Mouse (Mus musculus): Measurements from ENCODE around the gene Sell. TPM values are rescaled to one million over a fixed set of nuclear protein-coding genes. Genes with fewer than 3 reads are reported as not detected.

Gene Sell
- polyA plus RNA-seq, 1 experiment from 2014 or later, result 0.23 TPM

- no peaks in the 10 kb centered on the region for H3K27me3 ChIP-seq (replicated peaks; ENCODE audit: control insufficient read depth, insufficient read depth, low read length)
- H3K9me3 ChIP-seq (ENCODE audit: control insufficient read depth), result no peaks in the 10 kb centered on the region
- H3K4me3 ChIP-seq (ENCODE audit: low read depth, low read length), result no peak overlapping the region
- no peak overlapping the region for H3K27ac ChIP-seq (ENCODE audit: low read depth, low read length)
- no peak for TF ChIP-seq CTCF (IDR thresholded peaks at IDR 0.05; ENCODE audit: low read depth)
- 90% methylated on average over 4 of the region's 4 CpGs for WGBS
- no peak overlapping the region for H3K9ac ChIP-seq (ENCODE audit: low read depth, low read length)
- no peaks in the 10 kb centered on the region for H3K4me1 ChIP-seq (replicated peaks; ENCODE audit: control insufficient read depth, insufficient read depth, low read length)
- no peaks in the 10 kb centered on the region for H3K36me3 ChIP-seq (ENCODE audit: control insufficient read depth, insufficient read depth)
- no peak overlapping the region for H3K4me2 ChIP-seq (replicated peaks; ENCODE audit: low read depth)
- no peak for ATAC-seq
Measured at GRCm38 (mm10) chr1:164072001-164072400, 10.2 kb downstream of the Sell start.

- no peaks in the 10 kb centered on the region for H3K4me1 ChIP-seq (replicated peaks; ENCODE audit: control insufficient read depth, insufficient read depth, low read length)
- no peaks in the 10 kb centered on the region for H3K36me3 ChIP-seq (ENCODE audit: control insufficient read depth, insufficient read depth)
- H3K4me3 ChIP-seq (ENCODE audit: low read depth, low read length), result no peak overlapping the region
- no peak overlapping the region for H3K4me2 ChIP-seq (replicated peaks; ENCODE audit: low read depth)
- no peak for ATAC-seq
- TF ChIP-seq CTCF (IDR thresholded peaks at IDR 0.05; ENCODE audit: low read depth), result no peak
- no peak overlapping the region for H3K9ac ChIP-seq (ENCODE audit: low read depth, low read length)
- H3K27me3 ChIP-seq (replicated peaks; ENCODE audit: control insufficient read depth, insufficient read depth, low read length), result no peaks in the 10 kb centered on the region
- H3K9me3 ChIP-seq (ENCODE audit: control insufficient read depth), result no peaks in the 10 kb centered on the region
- H3K27ac ChIP-seq (ENCODE audit: low read depth, low read length), result no peak overlapping the region
- 86% methylated on average over 9 of the region's 9 CpGs for WGBS
Measured at GRCm38 (mm10) chr1:164073091-164073490, 11.3 kb downstream of the Sell start.

- TF ChIP-seq CTCF (IDR thresholded peaks at IDR 0.05; ENCODE audit: low read depth), result no peak
- Histone ChIP-seq H3K4me3 (ENCODE audit: low read depth, low read length) (no peak overlapping the region), H3K36me3 (ENCODE audit: control insufficient read depth, insufficient read depth) (no peaks in the 10 kb centered on the region), H3K27me3 (replicated peaks; ENCODE audit: control insufficient read depth, insufficient read depth, low read length) (no peaks in the 10 kb centered on the region), H3K27ac (ENCODE audit: low read depth, low read length) (no peak overlapping the region), H3K4me1 (replicated peaks; ENCODE audit: control insufficient read depth, insufficient read depth, low read length) (no peaks in the 10 kb centered on the region), H3K9ac (ENCODE audit: low read depth, low read length) (no peak overlapping the region), H3K4me2 (replicated peaks; ENCODE audit: low read depth) (no peak overlapping the region), H3K9me3 (ENCODE audit: control insufficient read depth) (no peaks in the 10 kb centered on the region)
- WGBS, result 79% methylated on average over 7 of the region's 7 CpGs
- no peak for ATAC-seq
Measured at GRCm38 (mm10) chr1:164073803-164074202, 12.0 kb downstream of the Sell start.

GRCm38 (mm10) chr1:164074606-164075140 lies 12.9 kb downstream of the Sell start:
- no peak overlapping the region for H3K27ac ChIP-seq (ENCODE audit: low read depth, low read length)
- no peaks in the 10 kb centered on the region for H3K4me1 ChIP-seq (replicated peaks; ENCODE audit: control insufficient read depth, insufficient read depth, low read length)
- 81% methylated on average over 2 of the region's 2 CpGs for WGBS
- no peak overlapping the region for H3K9ac ChIP-seq (ENCODE audit: low read depth, low read length)
- no peaks in the 10 kb centered on the region for H3K9me3 ChIP-seq (ENCODE audit: control insufficient read depth)
- no peak overlapping the region for H3K4me3 ChIP-seq (ENCODE audit: low read depth, low read length)
- no peaks in the 10 kb centered on the region for H3K36me3 ChIP-seq (ENCODE audit: control insufficient read depth, insufficient read depth)
- H3K4me2 ChIP-seq (replicated peaks; ENCODE audit: low read depth), result no peak overlapping the region
- no peaks in the 10 kb centered on the region for H3K27me3 ChIP-seq (replicated peaks; ENCODE audit: control insufficient read depth, insufficient read depth, low read length)
- no peak for TF ChIP-seq CTCF (IDR thresholded peaks at IDR 0.05; ENCODE audit: low read depth)
- ATAC-seq, result no peak

GRCm38 (mm10) chr1:164075416-164075815 lies 13.6 kb downstream of the Sell start:
- no peaks in the 10 kb centered on the region for H3K27me3 ChIP-seq (replicated peaks; ENCODE audit: control insufficient read depth, insufficient read depth, low read length)
- no peaks in the 10 kb centered on the region for H3K4me1 ChIP-seq (replicated peaks; ENCODE audit: control insufficient read depth, insufficient read depth, low read length)
- 94% methylated on average over 1 of the region's 1 CpGs for WGBS
- no peak overlapping the region for H3K9ac ChIP-seq (ENCODE audit: low read depth, low read length)
- no peaks in the 10 kb centered on the region for H3K36me3 ChIP-seq (ENCODE audit: control insufficient read depth, insufficient read depth)
- H3K4me3 ChIP-seq (ENCODE audit: low read depth, low read length), result no peak overlapping the region
- TF ChIP-seq CTCF (IDR thresholded peaks at IDR 0.05; ENCODE audit: low read depth), result no peak
- H3K9me3 ChIP-seq (ENCODE audit: control insufficient read depth), result no peaks in the 10 kb centered on the region
- no peak overlapping the region for H3K27ac ChIP-seq (ENCODE audit: low read depth, low read length)
- no peak for ATAC-seq
- no peak overlapping the region for H3K4me2 ChIP-seq (replicated peaks; ENCODE audit: low read depth)

GRCm38 (mm10) chr1:164076441-164076840 lies 14.7 kb downstream of the Sell start:
- H3K9ac ChIP-seq (ENCODE audit: low read depth, low read length), result no peak overlapping the region
- no peaks in the 10 kb centered on the region for H3K4me1 ChIP-seq (replicated peaks; ENCODE audit: control insufficient read depth, insufficient read depth, low read length)
- no peak overlapping the region for H3K4me2 ChIP-seq (replicated peaks; ENCODE audit: low read depth)
- no peak overlapping the region for H3K27ac ChIP-seq (ENCODE audit: low read depth, low read length)
- H3K27me3 ChIP-seq (replicated peaks; ENCODE audit: control insufficient read depth, insufficient read depth, low read length), result no peaks in the 10 kb centered on the region
- ATAC-seq, result no peak
- TF ChIP-seq CTCF (IDR thresholded peaks at IDR 0.05; ENCODE audit: low read depth), result no peak
- H3K4me3 ChIP-seq (ENCODE audit: low read depth, low read length), result no peak overlapping the region
- no peaks in the 10 kb centered on the region for H3K9me3 ChIP-seq (ENCODE audit: control insufficient read depth)
- 49% methylated on average over 1 of the region's 1 CpGs for WGBS
- no peaks in the 10 kb centered on the region for H3K36me3 ChIP-seq (ENCODE audit: control insufficient read depth, insufficient read depth)

GRCm38 (mm10) chr1:164077031-164077430 lies 15.2 kb downstream of the Sell start:
- no peak for TF ChIP-seq CTCF (IDR thresholded peaks at IDR 0.05; ENCODE audit: low read depth)
- Histone ChIP-seq H3K27ac (ENCODE audit: low read depth, low read length) (no peak overlapping the region), H3K9me3 (ENCODE audit: control insufficient read depth) (no peaks in the 10 kb centered on the region), H3K4me2 (replicated peaks; ENCODE audit: low read depth) (no peak overlapping the region), H3K4me1 (replicated peaks; ENCODE audit: control insufficient read depth, insufficient read depth, low read length) (no peaks in the 10 kb centered on the region), H3K36me3 (ENCODE audit: control insufficient read depth, insufficient read depth) (no peaks in the 10 kb centered on the region), H3K4me3 (ENCODE audit: low read depth, low read length) (no peak overlapping the region), H3K9ac (ENCODE audit: low read depth, low read length) (no peak overlapping the region), H3K27me3 (replicated peaks; ENCODE audit: control insufficient read depth, insufficient read depth, low read length) (no peaks in the 10 kb centered on the region)
- WGBS, result 83% methylated on average over 3 of the region's 3 CpGs
- ATAC-seq, result no peak
